Mouse (Mus musculus) thymus, postnatal 14 days (tissue): ENCODE measurements around the gene Orai3.
"Not testable (repeated sequence)": the region's sequence is repeated elsewhere in the genome, so short reads cannot be mapped to it uniquely, and the experiment has no call there.

Source experiments
- DNase-seq: peaks from one replicate; pipeline ENCODE4 v3.0.0; 2021

Gene Orai3

DNA sequence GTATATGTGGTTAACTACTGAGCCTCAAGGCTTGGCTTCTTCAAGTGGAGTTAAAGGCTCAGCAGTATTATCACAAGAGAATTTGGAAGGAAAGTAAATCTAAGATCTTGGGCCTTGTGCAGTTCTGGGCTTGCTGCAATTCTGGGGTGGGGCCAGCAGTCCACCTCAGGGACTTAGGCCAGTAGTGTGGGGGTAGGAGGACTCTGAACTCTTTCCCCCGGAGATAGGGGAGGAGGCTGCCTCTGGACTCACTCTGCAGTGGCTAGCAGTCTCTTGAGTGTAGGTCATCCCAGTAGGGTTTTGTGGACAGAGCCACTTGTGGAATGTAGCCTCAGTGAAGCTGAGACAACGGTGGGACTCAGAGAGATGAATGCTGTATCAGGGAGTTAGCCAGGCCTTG lies 3.9 kb upstream of the Orai3 start:
- no peak for DNase-seq

DNA sequence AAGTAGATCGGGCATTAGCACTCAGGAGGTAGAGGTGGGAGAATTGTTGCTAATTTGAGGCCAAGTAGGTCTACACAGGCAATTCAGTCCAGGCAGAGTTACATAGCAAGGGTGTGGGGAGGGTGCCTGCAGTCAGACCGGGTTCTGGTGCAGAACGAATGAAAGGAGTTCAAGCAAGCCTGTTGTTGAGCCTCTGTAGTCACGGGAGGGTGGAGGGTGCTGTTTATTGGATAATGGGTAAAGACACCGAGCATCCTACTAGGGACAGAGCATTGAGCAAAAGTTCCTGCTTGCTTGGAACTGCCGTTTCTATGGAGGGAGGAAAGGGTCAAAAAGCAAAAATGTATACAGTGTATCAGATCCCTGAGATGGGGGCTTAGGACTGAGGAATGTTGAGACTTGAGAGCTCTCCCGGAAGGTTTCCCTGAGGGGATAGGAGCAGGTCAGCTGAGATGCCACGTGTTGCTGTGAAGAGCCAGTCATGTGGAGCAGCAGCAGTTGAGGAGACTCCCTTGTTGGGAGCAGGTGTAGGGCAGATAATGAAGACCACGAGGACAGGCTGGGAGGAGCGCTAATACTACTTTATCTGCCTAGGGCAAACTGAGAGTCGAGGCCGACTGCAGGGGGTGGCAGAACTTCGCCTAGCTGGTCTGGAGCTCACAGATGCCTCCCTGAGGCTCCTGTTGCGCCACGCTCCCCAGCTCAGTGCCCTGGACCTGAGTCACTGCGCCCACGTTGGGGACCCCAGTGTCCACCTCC lies 2.6 kb upstream of the Orai3 start:
- DNase-seq, result no peak

GRCm38 (mm10) chr7:127767671-127768345 lies 1.8 kb upstream of the Orai3 start:
- DNase-seq, result no peak

- peak; percentile 57 for DNase-seq
Observed at GRCm38 (mm10) chr7:127768346-127768996, 1.1 kb upstream of the Orai3 start.

- DNase-seq, result peak; percentile 59
Observed at GRCm38 (mm10) chr7:127768997-127769593, 520 bp upstream of the Orai3 start.

DNA sequence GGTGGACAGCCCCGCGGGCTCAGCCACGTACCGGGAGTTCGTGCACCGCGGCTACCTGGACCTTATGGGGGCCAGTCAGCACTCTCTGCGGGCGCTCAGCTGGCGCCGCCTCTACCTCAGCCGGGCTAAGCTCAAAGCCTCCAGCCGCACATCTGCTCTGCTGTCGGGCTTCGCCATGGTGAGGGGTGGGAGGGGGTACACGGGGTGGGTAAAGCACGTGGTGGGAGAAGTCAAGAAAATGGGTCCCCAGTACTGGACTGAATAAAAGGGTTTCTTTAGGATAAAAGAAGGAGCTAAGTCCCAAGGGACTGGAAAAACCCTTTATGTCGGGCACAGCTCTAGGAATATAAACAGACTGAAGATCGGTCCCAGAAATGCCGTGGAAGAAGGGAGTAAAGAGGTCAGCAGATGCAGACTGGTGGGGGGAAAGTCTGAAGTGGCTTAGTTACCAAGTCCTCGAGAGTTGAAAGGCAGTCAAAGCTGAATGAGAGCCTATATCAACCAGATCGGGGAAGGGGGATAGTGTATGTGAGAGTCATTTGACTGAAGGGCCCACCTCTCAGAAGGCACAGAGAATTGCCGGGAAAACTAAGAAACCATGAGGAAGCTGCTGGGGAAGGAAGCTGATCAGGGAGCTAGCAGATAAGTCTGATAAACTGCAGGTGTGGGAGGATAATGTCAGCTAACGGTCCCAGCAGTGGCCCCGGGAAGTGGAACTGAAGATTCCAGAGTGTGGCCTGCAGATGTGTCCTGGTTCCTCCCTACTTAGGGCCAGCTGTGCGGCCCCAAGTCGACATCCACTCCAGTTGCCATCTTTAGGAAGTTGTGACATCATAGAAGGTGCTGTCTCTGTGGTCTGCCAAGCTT lies 657 bp downstream of the Orai3 start:
- peak; percentile 9 for DNase-seq

DNA sequence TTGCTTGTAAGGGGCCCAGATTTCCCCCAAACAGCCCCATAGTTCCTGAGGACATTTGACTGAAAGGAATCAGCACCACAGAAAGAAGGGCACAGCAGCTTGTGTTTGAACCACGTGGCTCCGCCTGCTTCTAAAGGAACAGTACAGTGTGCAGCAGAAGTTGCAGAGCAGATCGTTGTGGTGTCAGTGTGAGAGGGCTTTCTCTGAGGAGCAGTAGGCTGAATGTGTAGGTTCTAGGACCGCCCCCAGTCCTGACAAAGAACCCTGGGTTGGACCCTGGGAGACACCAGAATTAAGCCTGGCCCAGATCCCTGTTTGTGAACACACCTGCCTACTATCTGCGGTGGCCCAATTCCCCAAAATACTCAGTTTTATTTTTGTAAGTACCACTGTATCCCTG lies 1.6 kb downstream of the Orai3 start:
- DNase-seq, result peak; percentile 34

- DNase-seq, result no peak
Observed at GRCm38 (mm10) chr7:127772080-127772479, 2.5 kb downstream of the Orai3 start.

DNA sequence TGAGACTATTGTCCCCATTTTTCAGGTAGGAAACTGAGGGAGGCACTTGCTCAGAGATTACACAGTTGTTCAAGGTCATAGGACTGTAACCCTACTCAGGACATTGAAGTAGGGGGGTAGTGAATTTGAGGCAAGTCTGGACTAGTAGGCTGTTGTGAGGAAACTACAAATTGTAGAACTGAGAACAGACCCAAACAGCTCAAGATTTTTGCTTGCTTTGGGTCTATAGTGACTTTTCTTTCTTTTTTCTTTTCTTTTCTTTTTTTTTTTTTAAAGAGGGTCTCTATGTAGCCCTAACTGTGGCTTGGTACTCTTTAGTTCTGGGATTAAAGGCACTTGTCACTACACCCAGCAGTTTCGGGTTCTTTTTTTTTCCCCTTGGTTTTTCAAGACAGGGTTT lies 2.9 kb downstream of the Orai3 start:
- no peak for DNase-seq

DNA sequence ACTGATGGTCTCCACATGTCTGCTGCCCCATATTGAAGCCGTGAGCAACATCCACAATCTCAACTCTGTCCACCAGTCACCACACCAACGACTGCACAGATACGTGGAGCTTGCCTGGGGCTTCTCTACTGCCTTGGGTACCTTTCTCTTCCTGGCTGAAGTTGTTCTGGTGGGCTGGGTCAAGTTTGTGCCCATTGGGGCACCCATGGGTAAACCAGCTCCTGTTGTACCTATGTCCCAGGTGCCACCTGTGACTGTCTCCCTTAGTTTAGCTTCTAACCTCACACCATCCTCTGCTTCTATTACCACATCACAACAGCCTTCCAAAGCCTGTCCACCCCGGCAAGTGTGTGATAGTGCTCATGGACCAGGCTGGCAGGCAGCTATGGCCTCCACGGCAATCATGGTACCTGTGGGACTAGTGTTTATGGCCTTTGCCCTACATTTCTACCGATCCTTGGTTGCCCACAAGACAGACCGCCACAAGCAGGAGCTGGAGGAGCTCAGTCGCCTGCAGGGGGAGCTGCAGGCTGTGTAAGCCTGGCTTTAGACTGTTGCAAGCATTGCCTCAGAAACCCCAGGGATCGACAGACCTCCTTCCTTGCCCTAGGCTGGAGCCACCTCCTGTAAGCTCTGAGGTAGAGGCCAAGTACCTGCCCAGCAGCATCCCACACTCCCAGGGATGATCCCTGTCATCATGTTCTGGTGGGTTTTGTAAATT lies 4.2 kb downstream of the Orai3 start:
- peak; percentile 84 for DNase-seq

- DNase-seq, result not testable (repeated sequence)
Observed at GRCm38 (mm10) chr7:127775837-127776236, 6.2 kb downstream of the Orai3 start.

DNA sequence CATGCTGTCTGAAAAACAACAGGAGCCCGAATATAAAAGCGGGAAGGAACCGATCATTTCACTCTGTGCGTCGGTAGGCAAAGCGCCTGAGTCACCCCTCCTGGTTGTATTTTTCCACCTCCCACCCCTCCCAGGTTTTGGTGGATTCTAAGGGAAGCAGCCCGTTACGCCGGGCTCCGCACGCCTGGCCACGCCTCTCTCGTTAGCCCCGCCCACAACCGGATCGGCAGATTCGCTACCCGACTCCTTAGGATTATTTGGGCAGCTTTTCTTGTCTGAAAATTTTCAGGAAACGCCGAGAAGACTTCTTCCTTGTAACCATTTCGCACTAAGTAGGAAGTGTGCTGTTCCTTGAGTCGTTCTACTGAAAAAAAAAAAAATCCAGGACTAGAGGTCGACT lies 6.8 kb downstream of the Orai3 start, which contains the start of gene Setd1a:
TSS of gene Setd1a (plus strand) at position 245 of the 400 bp plus-strand sequence.
- DNase-seq, result peak; percentile 89

- peak; percentile 97 for DNase-seq
Observed at GRCm38 (mm10) chr7:127776878-127777473, 7.4 kb downstream of the Orai3 start.

GRCm38 (mm10) chr7:127777474-127778266 lies 8.1 kb downstream of the Orai3 start:
- peak; percentile 63 for DNase-seq

- DNase-seq, result no peak
Observed at GRCm38 (mm10) chr7:127778350-127778749, 8.7 kb downstream of the Orai3 start.

DNA sequence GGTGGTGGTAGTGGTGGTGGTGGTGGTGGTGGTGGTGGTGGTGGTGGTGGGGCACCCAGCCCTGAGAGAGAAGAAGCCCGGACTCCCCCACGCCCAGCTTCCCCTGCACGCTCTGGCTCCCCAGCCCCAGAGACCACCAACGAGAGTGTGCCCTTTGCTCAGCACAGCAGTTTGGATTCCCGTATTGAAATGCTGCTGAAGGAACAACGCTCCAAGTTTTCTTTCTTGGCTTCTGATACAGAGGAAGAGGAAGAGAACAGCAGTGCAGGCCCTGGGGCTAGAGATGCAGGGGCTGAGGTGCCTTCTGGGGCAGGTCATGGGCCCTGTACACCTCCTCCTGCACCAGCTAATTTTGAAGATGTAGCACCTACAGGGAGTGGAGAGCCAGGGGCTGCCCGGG lies 15.7 kb downstream of the Orai3 start, which contains the start of gene Gm49388:
TSS of gene Gm49388 (plus strand) at position 301 of the 400 bp plus-strand sequence.
- DNase-seq, result no peak

- DNase-seq, result no peak
Observed at GRCm38 (mm10) chr7:127797076-127797845, 27.6 kb downstream of the Orai3 start.

GRCm38 (mm10) chr7:127798591-127798990 lies 29.0 kb downstream of the Orai3 start:
- no peak for DNase-seq

DNA sequence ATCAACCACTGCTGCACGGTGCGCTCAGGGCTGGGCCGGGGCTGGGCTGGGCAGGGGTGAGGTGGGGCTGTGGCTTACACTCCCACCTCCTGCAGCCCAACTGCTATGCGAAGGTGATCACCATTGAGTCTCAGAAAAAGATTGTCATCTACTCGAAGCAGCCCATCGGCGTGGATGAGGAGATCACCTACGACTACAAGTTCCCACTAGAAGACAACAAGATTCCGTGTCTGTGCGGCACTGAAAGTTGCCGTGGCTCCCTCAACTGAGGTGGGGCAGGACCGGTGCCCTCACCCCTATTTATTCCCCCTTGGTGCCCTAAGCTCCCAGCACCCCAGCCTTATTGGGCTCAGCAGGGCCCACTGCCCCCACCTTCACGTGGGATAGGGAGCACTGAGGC lies 29.6 kb downstream of the Orai3 start:
- no peak for DNase-seq

DNA sequence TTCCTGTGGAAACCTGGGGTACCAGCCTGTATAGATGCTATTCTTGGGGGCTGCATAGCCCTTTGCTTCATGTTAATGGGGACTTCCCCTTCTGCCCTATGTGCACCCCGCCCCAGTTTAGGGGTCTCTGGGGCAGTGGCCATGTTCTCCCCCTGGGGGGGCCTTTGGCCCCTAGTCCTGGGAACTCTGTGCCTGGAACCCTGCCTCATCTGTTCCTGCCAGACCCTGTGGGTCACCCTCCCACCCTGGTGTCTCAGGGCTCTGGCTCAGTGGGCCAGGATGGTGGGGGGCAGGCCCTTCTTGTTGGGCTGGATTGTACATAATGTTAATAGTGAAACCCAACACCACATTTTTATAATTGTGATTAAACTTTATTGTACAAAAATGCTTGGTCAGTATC lies 30.1 kb downstream of the Orai3 start:
- DNase-seq, result no peak
